Mouse (Mus musculus) inflammation-experienced regulatory T-cells, adult 6 months (primary cell): ENCODE measurements around the gene Chmp2a. TPM values are rescaled to one million over a fixed set of nuclear protein-coding genes. Genes with fewer than 3 reads are reported as not detected.

Experiments used
- ATAC-seq: one replicate; pipeline ENCODE4 v1.8.0; 2017
- polyA plus RNA-seq, 3 experiments: library from polyadenylated mRNA; unstranded; fragments of 100-300 nt; shearing (Covaris generic); gene quantifications; one replicate each; pipeline ENCODE4 v1.2.1; 2017

Chmp2a gene
- polyA plus RNA-seq, 3 experiments from 2014 or later = 296 to 343 (median 309) TPM

GRCm38 (mm10) chr7:12998851-12999250 lies 35.8 kb downstream of the Chmp2a start, which contains the start of gene Trim28:
Gene Trim28 (plus strand): TSS chr7:12999114.
- ATAC-seq = no peak

- ATAC-seq = no peak
Observed at GRCm38 (mm10) chr7:12998053-12998452, 36.6 kb downstream of the Chmp2a start, which contains the start of gene Slc27a5. Gene Slc27a5 (minus strand): TSS chr7:12998192.

- no peak for ATAC-seq
Observed at GRCm38 (mm10) chr7:12997230-12997629, 37.4 kb downstream of the Chmp2a start.

GRCm38 (mm10) chr7:12995862-12996261 lies 38.7 kb downstream of the Chmp2a start:
- no peak for ATAC-seq

GRCm38 (mm10) chr7:12993148-12993547 lies 41.5 kb downstream of the Chmp2a start:
- ATAC-seq = no peak

GRCm38 (mm10) chr7:12992222-12992621 lies 42.4 kb downstream of the Chmp2a start:
- ATAC-seq = peak; percentile 84

- no peak for ATAC-seq
Observed at GRCm38 (mm10) chr7:12987409-12988189, 47.0 kb downstream of the Chmp2a start.

GRCm38 (mm10) chr7:12986906-12987305 lies 47.7 kb downstream of the Chmp2a start:
- no peak for ATAC-seq

- ATAC-seq = no peak
Observed at GRCm38 (mm10) chr7:12985724-12986123, 48.9 kb downstream of the Chmp2a start.

Other genes starting within 250 kb of the Chmp2a start
- 1 to 10 TPM in 2 of 3 experiments, under 1 TPM in 1; 0.63 to 1.3 (median 1.1) TPM for gene Zscan18, start 231.2 kb downstream of the Chmp2a start, polyA plus RNA-seq
- 10 to 100 TPM; 13.5 to 25.4 (median 19.3) TPM for gene Zfp329, start 215.9 kb downstream of the Chmp2a start, polyA plus RNA-seq
- gene Zfp110, start 200.0 kb downstream of the Chmp2a start, polyA plus RNA-seq = 10 to 100 TPM; 62.9 to 99.3 (median 85.2) TPM
- gene Zfp128, start 153.6 kb downstream of the Chmp2a start, polyA plus RNA-seq = 1 to 10 TPM; 1.1 to 1.6 (median 1.6) TPM
- gene Zscan22, start 137.0 kb downstream of the Chmp2a start, polyA plus RNA-seq = 10 to 100 TPM; 10.5 to 11.0 (median 10.6) TPM
- gene Rps5, start 112.5 kb downstream of the Chmp2a start, polyA plus RNA-seq = 1,000 to 10,000 TPM; 1,828 to 3,143 (median 2,832) TPM
- gene Rnf225, start 107.4 kb downstream of the Chmp2a start, polyA plus RNA-seq = under 1 TPM in 2 of 3 experiments, not detected in 1; 0.11 to 0.28 TPM
- gene Zfp324, start 69.0 kb downstream of the Chmp2a start, polyA plus RNA-seq = 1 to 10 TPM; 1.8 to 3.6 (median 2.6) TPM
- 1 to 10 TPM; 2.7 to 5.9 (median 4.1) TPM for gene Zfp446, start 57.0 kb downstream of the Chmp2a start, polyA plus RNA-seq
- 1 to 10 TPM in 1 of 3 experiments, under 1 TPM in 2; 0.41 to 1.2 (median 0.64) TPM for gene Slc27a5, start 36.6 kb downstream of the Chmp2a start, polyA plus RNA-seq
- gene Trim28, start 35.7 kb downstream of the Chmp2a start, polyA plus RNA-seq = 10 to 100 TPM; 42.1 to 76.8 (median 57.0) TPM
- gene Zbtb45, start 24.8 kb downstream of the Chmp2a start, polyA plus RNA-seq = 1 to 10 TPM; 5.4 to 8.0 (median 6.5) TPM
- gene Ube2m, start 3.5 kb upstream of the Chmp2a start, polyA plus RNA-seq = 10 to 100 TPM; 14.9 to 21.8 (median 16.4) TPM
- gene Mzf1, start 20.0 kb upstream of the Chmp2a start, polyA plus RNA-seq = under 1 TPM; 0.18 to 0.35 (median 0.20) TPM
- not detected for gene Vmn1r85, start 60.4 kb upstream of the Chmp2a start, polyA plus RNA-seq
- under 1 TPM in 1 of 3 experiments, not detected in 2; 0.05 TPM for gene Vmn1r86, start 85.1 kb upstream of the Chmp2a start, polyA plus RNA-seq
- gene Vmn1r87, start 105.3 kb upstream of the Chmp2a start, polyA plus RNA-seq = under 1 TPM in 1 of 3 experiments, not detected in 2; 0.15 TPM
- under 1 TPM; 0.04 to 0.07 (median 0.05) TPM for gene Vmn1r88, start 124.8 kb upstream of the Chmp2a start, polyA plus RNA-seq
- gene Vmn1r89, start 178.2 kb upstream of the Chmp2a start, polyA plus RNA-seq = not detected
- gene Lig1, start 242.5 kb upstream of the Chmp2a start, polyA plus RNA-seq = 10 to 100 TPM; 24.1 to 85.4 (median 33.4) TPM
- 1 to 10 TPM; 1.7 to 2.5 (median 2.2) TPM for gene Zswim9, start 243.9 kb upstream of the Chmp2a start, polyA plus RNA-seq